ENCODE assay signal across 25 mouse cellular contexts in genomic region chr10:18384766-18385165, GRCm38 (mm10).
DNase-seq lines count a peak whose midpoint lies in the region; ATAC-seq and TF ChIP-seq lines count a peak whose summit lies in the region.
"Had no signal": no experiment of that assay in that cellular context is flagged by ENCODE, and none has a peak within 500 bp of the region (broad histone marks: within the 10 kb centered on the region; RNA-seq: fewer than 3 reads in every experiment).

No protein-coding gene starts in this region.

- H3K9ac ChIP-seq in heart, embryonic 11.5 days (ENCODE audit: low read depth, low read length) = no peak overlapping the region
- no peak overlapping the region for H3K9ac ChIP-seq in lung, postnatal 0 days (replicated peaks; ENCODE audit: low read depth)
- H3K9ac ChIP-seq: forebrain, embryonic 13.5 days; hindbrain, embryonic 13.5 days; limb, embryonic 13.5 days; liver, embryonic 12.5 days; lung, embryonic 14.5 days; midbrain, embryonic 15.5 days; neural tube, embryonic 15.5 days had no signal

- TF ChIP-seq CTCF in lung, postnatal 0 days (IDR thresholded peaks at IDR 0.05) = no peak
- no peak for TF ChIP-seq CTCF in lung, adult 2 months (IDR thresholded peaks at IDR 0.05; ENCODE audit: insufficient read depth, low read length)

- H3K27me3 ChIP-seq in heart, embryonic 11.5 days (ENCODE audit: control insufficient read depth, insufficient read depth, low read length) = no peaks in the 10 kb centered on the region
- no peaks in the 10 kb centered on the region for H3K27me3 ChIP-seq in lung, postnatal 0 days (replicated peaks; ENCODE audit: insufficient read depth, low read length)
- H3K27me3 ChIP-seq: forebrain, embryonic 13.5 days; hindbrain, embryonic 13.5 days; limb, embryonic 13.5 days; liver, embryonic 12.5 days; midbrain, embryonic 15.5 days; neural tube, embryonic 15.5 days had no signal

- ATAC-seq in heart, embryonic 11.5 days (replicated peaks; ENCODE audit: insufficient number of reproducible peaks, low FRiP score, low TSS enrichment) = no peak
- peak; percentile 38 for ATAC-seq in lung, postnatal 0 days
- ATAC-seq: CD4-positive, CD25-positive, alpha-beta regulatory T cell, adult 4 months; forebrain, embryonic 13.5 days; intestine, embryonic 16.5 days; liver, embryonic 12.5 days; midbrain, embryonic 15.5 days had no signal

- 0 out of 2 replicates have a peak, but pooled peaks cover 5% of the 10 kb centered on the region for H3K4me1 ChIP-seq in heart, embryonic 11.5 days (ENCODE audit: control insufficient read depth, insufficient read depth, low read length)
- H3K4me1 ChIP-seq in lung, postnatal 0 days (ENCODE audit: insufficient read depth, low read depth, low read length) = no peaks in the 10 kb centered on the region
- no peaks in the 10 kb centered on the region; the same call in 1 of the 2 replicates for H3K4me1 ChIP-seq in lung, adult 2 months (ENCODE audit: control insufficient read depth, insufficient read depth, low read length)
- H3K4me1 ChIP-seq: liver, embryonic 12.5 days; midbrain, embryonic 15.5 days had no signal

- no peak overlapping the region for H3K4me3 ChIP-seq in heart, embryonic 11.5 days (ENCODE audit: low read depth, low read length)
- H3K4me3 ChIP-seq in lung, postnatal 0 days (ENCODE audit: low read depth, low read length) = no peak overlapping the region
- no peak overlapping the region for H3K4me3 ChIP-seq in lung, adult 2 months (replicated peaks; ENCODE audit: extremely low read depth, low read depth, low read length)
- H3K4me3 ChIP-seq: forebrain, embryonic 13.5 days; hindbrain, embryonic 13.5 days; limb, embryonic 13.5 days; liver, embryonic 12.5 days; midbrain, embryonic 10.5 days; midbrain, embryonic 15.5 days; neural tube, embryonic 15.5 days had no signal

- no peak overlapping the region for H3K27ac ChIP-seq in heart, embryonic 11.5 days (ENCODE audit: low read depth, low read length)
- H3K27ac ChIP-seq in lung, postnatal 0 days (ENCODE audit: low read length) = no peak overlapping the region
- H3K27ac ChIP-seq: forebrain, embryonic 13.5 days; hindbrain, embryonic 13.5 days; kidney, postnatal 0 days; limb, embryonic 13.5 days; liver, embryonic 12.5 days; midbrain, embryonic 10.5 days; midbrain, embryonic 15.5 days; neural tube, embryonic 15.5 days had no signal

- no peaks in the 10 kb centered on the region for H3K9me3 ChIP-seq in heart, embryonic 11.5 days (replicated peaks; ENCODE audit: control insufficient read depth, low read length)
- no peaks in the 10 kb centered on the region for H3K9me3 ChIP-seq in lung, postnatal 0 days (ENCODE audit: low read length)
- H3K9me3 ChIP-seq: forebrain, embryonic 13.5 days; hindbrain, embryonic 13.5 days; limb, embryonic 13.5 days; liver, embryonic 12.5 days; midbrain, embryonic 10.5 days; midbrain, embryonic 15.5 days; neural tube, embryonic 15.5 days had no signal

- peak; percentile 31 to 44 for DNase-seq in heart, adult 9 months (ENCODE audit: low spot score in 2 of 2)
- peak; percentile 56 for DNase-seq in kidney, adult 9 months
- DNase-seq in kidney, postnatal 36 days = no peak
- DNase-seq in lung, postnatal 0 days (ENCODE audit: low spot score) = no peak
- no peak for DNase-seq in lung, adult 2 months
- DNase-seq: adrenal gland, postnatal 14 days; cerebellum, adult 11 months; cerebellum, adult 9-10 months; cerebellum, postnatal 36 days; gastrocnemius, postnatal 10 days; lung, embryonic 14.5 days; retina, postnatal 1 day; right cerebral cortex, postnatal 14 days; thymus, postnatal 4 days had no signal

- no peak for TF ChIP-seq POLR2A in lung, adult 2 months (IDR thresholded peaks at IDR 0.05; ENCODE audit: borderline replicate concordance, extremely low read depth, low read depth, low read length)

- no peak for TF ChIP-seq EP300 in lung, postnatal 0 days (IDR thresholded peaks at IDR 0.05)

- no peak overlapping the region for H3K4me2 ChIP-seq in heart, embryonic 11.5 days
- H3K4me2 ChIP-seq in lung, postnatal 0 days (replicated peaks; ENCODE audit: low read depth, low read length) = no peak overlapping the region
- H3K4me2 ChIP-seq: forebrain, embryonic 13.5 days; hindbrain, embryonic 13.5 days; limb, embryonic 13.5 days; liver, embryonic 12.5 days; lung, embryonic 14.5 days; midbrain, embryonic 15.5 days; neural tube, embryonic 15.5 days had no signal

- 46% methylated on average over 2 of the region's 2 CpGs for WGBS in heart, embryonic 11.5 days (ENCODE audit: insufficient replicate concordance)
- 48% methylated on average over 2 of the region's 2 CpGs for WGBS in lung, postnatal 0 days
- 41% methylated on average over 2 of the region's 2 CpGs for WGBS in lung, adult 2 months

- H3K36me3 ChIP-seq in heart, embryonic 11.5 days (ENCODE audit: control insufficient read depth, insufficient read depth, low read length) = no peaks in the 10 kb centered on the region
- H3K36me3 ChIP-seq in lung, postnatal 0 days (ENCODE audit: insufficient read depth, low read length) = no peaks in the 10 kb centered on the region
- H3K36me3 ChIP-seq: hindbrain, embryonic 13.5 days; limb, embryonic 13.5 days; liver, embryonic 12.5 days; midbrain, embryonic 10.5 days; midbrain, embryonic 15.5 days; neural tube, embryonic 15.5 days had no signal

Comparison
In these comparisons a context has a peak if more than half of its experiments do, and no peak if none do; other contexts are left out.
1. DNase-seq: peak in heart, adult 9 months (2 of 2) and kidney, adult 9 months (single experiment); none in kidney, postnatal 36 days (0 of 2), lung, postnatal 0 days (single experiment) and lung, adult 2 months (single experiment).